Mouse (Mus musculus) lung, adult 2 months (tissue): ENCODE measurements around the gene Zfp541.

ENCODE experiments used
- CTCF ChIP-seq: fragments of 200-500 bp; IDR thresholded peaks from 2 replicates; pipeline ENCODE4 v1.5.1; 2011; ENCODE audit warnings: mild to moderate bottlenecking, low read length, control low read depth; ENCODE audit not compliant: insufficient read depth
- POLR2A ChIP-seq: fragments of 200-500 bp; IDR thresholded peaks from 2 replicates; pipeline ENCODE4 v1.6.1; 2011; ENCODE audit warnings: low read depth, mild to moderate bottlenecking, control low read depth, low read length, borderline replicate concordance; ENCODE audit errors: extremely low read depth

- TF ChIP-seq CTCF (no peak), POLR2A (no peak)
These were observed 27.8 kb upstream of the Zfp541 start for GRCm38 (mm10) chr7:16033580-16034461.
